22 mouse cellular contexts compared by ENCODE assay signal in the genomic region with DNA sequence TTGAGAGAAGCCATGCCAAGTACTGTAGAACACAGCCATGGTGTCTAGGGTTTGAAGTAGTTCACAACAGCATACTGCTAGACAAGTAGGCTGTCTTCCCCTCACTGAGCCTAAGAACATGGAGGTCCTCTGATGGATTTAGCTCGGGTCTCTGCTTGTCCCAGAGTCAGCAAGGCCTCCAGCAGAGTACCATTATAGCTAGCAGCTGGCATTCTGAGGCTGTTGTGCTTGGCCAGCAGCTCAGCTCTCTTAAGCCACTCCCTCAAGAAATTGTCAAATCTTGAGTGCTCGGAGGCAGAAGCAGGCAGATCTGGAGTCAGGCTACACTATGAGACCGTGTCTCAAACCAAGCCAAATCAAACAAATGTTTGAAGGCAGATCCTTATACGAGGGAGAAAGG. TPM values are rescaled to one million over a fixed set of nuclear protein-coding genes. Genes with fewer than 3 reads are reported as not detected.
DNase-seq lines count a peak whose midpoint lies in the region; ATAC-seq and TF ChIP-seq lines count a peak whose summit lies in the region.
"Had no signal": no experiment of that assay in that cellular context is flagged by ENCODE, and none has a peak within 500 bp of the region (broad histone marks: within the 10 kb centered on the region; RNA-seq: fewer than 3 reads in every experiment).

No protein-coding gene starts in this region.

- no peaks in the 10 kb centered on the region for H3K27me3 ChIP-seq in myocyte (ENCODE audit: control insufficient read depth, insufficient read depth, insufficient read length)
- H3K27me3 ChIP-seq: CH12.LX, Patski had no signal

- H3K4me2 ChIP-seq in myocyte (ENCODE audit: low read depth), result peak overlapping the region; percentile 21

- peaks cover 24% of the 10 kb centered on the region for H3K36me3 ChIP-seq in myocyte (ENCODE audit: control insufficient read depth, insufficient read depth)

- no peak overlapping the region for H3ac ChIP-seq in myocyte (ENCODE audit: control insufficient read depth, insufficient read length)

- H3K79me2 ChIP-seq in myocyte (ENCODE audit: control insufficient read depth, insufficient read depth), result peaks cover 58% of the 10 kb centered on the region

- H3K27ac ChIP-seq in gastrocnemius, adult 2 months, result peak overlapping the region; percentile 89

- no peak for TF ChIP-seq POLR2A in myocyte (IDR thresholded peaks at IDR 0.05; ENCODE audit: insufficient read length, low read depth)

- H3K4me3 ChIP-seq in gastrocnemius, adult 2 months, result peak overlapping the region; percentile 93
- H3K4me3 ChIP-seq in myocyte, result no peak overlapping the region

- peak; percentile 31 for DNase-seq in gastrocnemius, adult 2 months
- DNase-seq in gastrocnemius, postnatal 4 days (ENCODE audit: low spot score in 2 of 2), result no peak
- peak; percentile 28 for DNase-seq in NIH3T3 (ENCODE audit: low read depth)
- peak; percentile 73 for DNase-seq in fat pad, adult 2 months (ENCODE audit: extremely low read depth, low read depth, low spot score)
- DNase-seq in thymus, postnatal 14 days, result no peak
- DNase-seq in yolk sac, embryonic 10.5 days (ENCODE audit: low spot score), result no peak
- DNase-seq: adrenal gland, adult 2 months; adrenal gland, adult 8-10 months; adrenal gland, postnatal 10 days; adrenal gland, postnatal 14 days; adrenal gland, postnatal 25 days; adrenal gland, postnatal 36 days; B cell, adult 2 months; cerebellum, adult 11 months; cerebellum, adult 11-12 months; cerebellum, adult 18-20 months had no signal

- TF ChIP-seq CTCF in gastrocnemius, adult 2 months (IDR thresholded peaks at IDR 0.05), result no peak

- no peak for ATAC-seq in monocyte, adult 5-6 weeks (replicated peaks; ENCODE audit: insufficient number of reproducible peaks, low FRiP score, low TSS enrichment, poor library complexity, severe bottlenecking)
- ATAC-seq: activated CD4-positive, CD25-positive, alpha-beta regulatory T cell, adult 4 months; CD4-positive, CD25-positive, alpha-beta regulatory T cell, adult 4 months; Patski had no signal

- intact Hi-C loops in gastrocnemius, adult 2 months (cut with DNase I), result no loop called here

TF ChIP-seq in myocyte, 11 proteins besides CTCF, POLR2A, EP300 and RAD21:
- TF ChIP-seq MYOG (IDR thresholded peaks at IDR 0.05; ENCODE audit: control insufficient read depth in 1 of 3, insufficient read depth in 1 of 3, insufficient read length in 2 of 3, low read depth in 2 of 3) (peak in 2 of 3 experiments; percentile 14 to 52), POLR2AphosphoS2 (IDR thresholded peaks at IDR 0.05; ENCODE audit: insufficient read length, low read depth) (no peak)
TF ChIP-seq in myocyte: peak in this region for 1.

RNA-seq across cellular contexts. Expression of gene Eif4g3, which starts 5.4 kb away (rescaled TPM):
- total RNA-seq in gastrocnemius, adult 2 months (2021), result 100 to 1,000 TPM; 108 to 145 TPM
- total RNA-seq in gastrocnemius, postnatal 4 days (2021), result 100 to 1,000 TPM in 1 of 2 experiments, 10 to 100 TPM in 1; 90.3 to 107 TPM
- 32.9 TPM for polyA plus RNA-seq in myocyte (2012; fragmentation: generic; extraction: Trizol)
- total RNA-seq in monocyte, adult 5-6 weeks (2017), result 94.4 to 146 TPM (median 114 TPM) in 3 replicates

Comparison
In these comparisons a context has a peak if more than half of its experiments do, and no peak if none do; other contexts are left out.
1. DNase-seq: peak in gastrocnemius, adult 2 months (single experiment), NIH3T3 (single experiment) and fat pad, adult 2 months (single experiment); none in gastrocnemius, postnatal 4 days (0 of 2), thymus, postnatal 14 days (single experiment) and yolk sac, embryonic 10.5 days (single experiment).